Mouse (Mus musculus): ENCODE measurements at regions not wholly inside any gene's neighbourhood (a gene's known extent, or its start where the extent isn't known, plus 50 kb on each side); places are given as distances from the start of the nearest gene placed in this dataset.

DNA sequence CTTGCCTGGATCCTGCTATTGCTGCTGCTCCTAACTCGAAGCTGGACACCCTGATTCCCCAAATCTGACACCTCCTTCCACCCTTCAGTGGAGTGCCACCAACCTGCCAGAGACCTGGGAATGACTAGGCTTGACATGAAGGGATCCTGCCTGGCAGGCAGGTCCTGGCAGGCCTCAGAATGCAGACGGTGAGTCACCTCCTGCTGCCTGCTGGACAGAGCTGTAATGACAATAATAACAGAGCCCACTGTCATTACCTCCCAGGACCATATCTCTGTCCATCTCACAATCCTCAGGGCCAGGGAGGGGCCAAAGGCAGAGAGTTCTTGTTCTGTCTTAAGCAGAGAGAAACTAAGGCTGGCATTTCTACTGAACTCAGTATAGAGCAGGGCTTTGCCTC lies 61.5 kb upstream of the Vps8 start:
- Histone ChIP-seq H3K79me2 (replicated peaks; ENCODE audit: control insufficient read depth, extremely low read depth, insufficient read depth, poor library complexity, severe bottlenecking) (no peaks in the 10 kb centered on the region), H3K4me1 (ENCODE audit: control insufficient read depth in 1 of 2, insufficient read depth in 2 of 2) (peaks cover 16 to 78% of the 10 kb centered on the region in 2 experiments), H3K9ac (ENCODE audit: insufficient read depth, low read depth) (no peak overlapping the region), H3K4me3 (replicated peaks in 1 of 3; ENCODE audit: low read depth in 2 of 3, low read length in 2 of 3, poor library complexity in 1 of 3) (no peak overlapping the region), H3K9me3 (replicated peaks; ENCODE audit: low read length) (no peaks in the 10 kb centered on the region), H3K27me3 (replicated peaks) (no peaks in the 10 kb centered on the region), H3K36me3 (replicated peaks in 1 of 2; ENCODE audit: control insufficient read depth in 1 of 2, insufficient read depth in 1 of 2, low read length in 1 of 2) (no peaks in the 10 kb centered on the region), H3K4me2 (ENCODE audit: insufficient read depth, low read depth, poor library complexity, severe bottlenecking) (no peak overlapping the region), H3K27ac (ENCODE audit: insufficient read depth, low read depth) (no peak overlapping the region)
- in situ Hi-C loops (cut with MboI; ENCODE audit: low pct_ligation_motif_present, low pct_unique_long_range_greater_than_20kb, low sequenced_read_pairs), result loop anchor here (25.0 kb wide), 1 partner anchor 449 kb away; no protein-coding TSS in a partner anchor
- dilution Hi-C loops (cut with MboI; ENCODE audit: extremely low pct_ligation_motif_present, extremely low pct_unique_long_range_greater_than_20kb, low sequenced_read_pairs), result no loop called here
- no peak for DNase-seq (ENCODE audit: extremely low read depth)
- TF ChIP-seq CHD1 (IDR thresholded peaks at IDR 0.05; ENCODE audit: low read depth, low read length), result no peak
- no peak for TF ChIP-seq RAD21 (IDR thresholded peaks at IDR 0.05; ENCODE audit: low read depth, low read length)
- no peak for TF ChIP-seq ETS1 (conservative IDR thresholded peaks at IDR 0.05; ENCODE audit: low read depth, low read length)
- no peak for TF ChIP-seq IRF4 (IDR thresholded peaks at IDR 0.05; ENCODE audit: low read depth, low read length)
- TF ChIP-seq ZKSCAN1 (IDR thresholded peaks at IDR 0.05; ENCODE audit: borderline replicate concordance, low read depth, low read length), result no peak
- no peak for TF ChIP-seq POLR2A (IDR thresholded peaks at IDR 0.05; ENCODE audit: low read depth, low read length)
- TF ChIP-seq CHD2 (IDR thresholded peaks at IDR 0.05; ENCODE audit: low read length), result no peak
- TF ChIP-seq POLR2AphosphoS2 (IDR thresholded peaks at IDR 0.05; ENCODE audit: low read depth, low read length), result no peak
- no peak for TF ChIP-seq MXI1 (IDR thresholded peaks at IDR 0.05; ENCODE audit: low read depth, low read length)
- no peak for TF ChIP-seq ZNF384 (IDR thresholded peaks at IDR 0.05; ENCODE audit: low read depth, low read length)

DNA sequence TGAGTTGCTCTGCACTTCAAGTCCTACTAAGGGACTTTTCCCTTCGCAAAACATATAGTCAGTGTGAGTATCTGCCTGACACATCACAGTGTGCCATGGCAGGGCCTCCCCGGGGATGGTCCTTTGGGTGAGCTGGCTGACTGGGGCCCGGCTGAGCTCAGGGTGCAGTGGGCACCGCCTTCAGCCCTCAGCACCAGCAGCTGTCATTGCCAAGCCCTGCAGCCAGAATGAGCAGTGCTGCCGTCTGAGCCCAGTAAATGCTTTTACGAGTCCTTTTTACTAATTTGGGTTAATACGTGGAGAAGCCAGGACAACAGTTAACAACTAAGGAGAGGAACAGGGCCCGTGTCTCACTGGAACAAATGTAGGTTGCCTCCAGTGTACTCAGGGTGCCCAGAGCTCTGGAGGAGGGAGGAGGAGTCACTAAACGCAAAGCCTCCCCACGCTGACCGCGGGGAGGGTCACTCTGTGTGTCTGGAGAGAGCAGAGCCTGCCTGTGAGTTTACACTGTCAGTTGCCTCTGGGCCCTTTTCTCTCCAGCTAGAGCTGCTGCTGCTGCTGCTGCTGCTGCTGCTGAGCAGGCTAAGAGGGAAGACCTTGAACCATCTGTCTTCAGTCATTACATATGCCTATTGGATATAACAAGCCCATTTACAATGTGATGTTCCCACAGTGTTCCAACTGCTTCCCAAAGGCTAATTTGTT lies 60.1 kb upstream of the Vps8 start:
- Histone ChIP-seq H3K9me3 (replicated peaks; ENCODE audit: low read length) (no peaks in the 10 kb centered on the region), H3K9ac (ENCODE audit: insufficient read depth, low read depth) (no peak overlapping the region), H3K36me3 (replicated peaks in 1 of 2; ENCODE audit: control insufficient read depth in 1 of 2, insufficient read depth in 1 of 2, low read length in 1 of 2) (no peaks in the 10 kb centered on the region), H3K4me2 (ENCODE audit: insufficient read depth, low read depth, poor library complexity, severe bottlenecking) (no peak overlapping the region), H3K27me3 (replicated peaks) (no peaks in the 10 kb centered on the region), H3K79me2 (replicated peaks; ENCODE audit: control insufficient read depth, extremely low read depth, insufficient read depth, poor library complexity, severe bottlenecking) (no peaks in the 10 kb centered on the region), H3K27ac (ENCODE audit: insufficient read depth, low read depth) (no peak overlapping the region), H3K4me1 (ENCODE audit: control insufficient read depth in 1 of 2, insufficient read depth in 2 of 2) (peaks cover 16 to 88% of the 10 kb centered on the region in 2 experiments), H3K4me3 (replicated peaks in 1 of 3; ENCODE audit: low read depth in 2 of 3, low read length in 2 of 3, poor library complexity in 1 of 3) (no peak overlapping the region)
- no peak for DNase-seq (ENCODE audit: extremely low read depth)
- TF ChIP-seq RCOR1 (conservative IDR thresholded peaks at IDR 0.05; ENCODE audit: low read depth, low read length) (no peak), MAZ (IDR thresholded peaks at IDR 0.05; ENCODE audit: low read depth, low read length) (no peak), SIN3A (IDR thresholded peaks at IDR 0.05; ENCODE audit: low read length) (no peak), GABPA (IDR thresholded peaks at IDR 0.05; ENCODE audit: insufficient replicate concordance, low read depth, low read length) (no peak), JUN (IDR thresholded peaks at IDR 0.05; ENCODE audit: insufficient read depth, low read depth, low read length) (no peak), CTCF (conservative IDR thresholded peaks at IDR 0.05 in 1 of 2, IDR thresholded peaks at IDR 0.05 in 1 of 2; ENCODE audit: low read depth in 2 of 2, low read length in 2 of 2) (no peak), E2F4 (IDR thresholded peaks at IDR 0.05; ENCODE audit: insufficient replicate concordance, low read depth, low read length) (no peak), CHD1 (IDR thresholded peaks at IDR 0.05; ENCODE audit: low read depth, low read length) (no peak)
- in situ Hi-C loops (cut with MboI; ENCODE audit: low pct_ligation_motif_present, low pct_unique_long_range_greater_than_20kb, low sequenced_read_pairs) (loop anchor here (25.0 kb wide), 1 partner anchor 451 kb away; no protein-coding TSS in a partner anchor), dilution Hi-C loops (cut with MboI; ENCODE audit: extremely low pct_ligation_motif_present, extremely low pct_unique_long_range_greater_than_20kb, low sequenced_read_pairs) (no loop called here)

Data from CH12.LX (cell line).